Mouse (Mus musculus): ENCODE data around the gene Rin3.
"Not testable (repeated sequence)": the region's sequence is repeated elsewhere in the genome, so short reads cannot be mapped to it uniquely, and the experiment has no call there.

The Rin3 gene

DNA sequence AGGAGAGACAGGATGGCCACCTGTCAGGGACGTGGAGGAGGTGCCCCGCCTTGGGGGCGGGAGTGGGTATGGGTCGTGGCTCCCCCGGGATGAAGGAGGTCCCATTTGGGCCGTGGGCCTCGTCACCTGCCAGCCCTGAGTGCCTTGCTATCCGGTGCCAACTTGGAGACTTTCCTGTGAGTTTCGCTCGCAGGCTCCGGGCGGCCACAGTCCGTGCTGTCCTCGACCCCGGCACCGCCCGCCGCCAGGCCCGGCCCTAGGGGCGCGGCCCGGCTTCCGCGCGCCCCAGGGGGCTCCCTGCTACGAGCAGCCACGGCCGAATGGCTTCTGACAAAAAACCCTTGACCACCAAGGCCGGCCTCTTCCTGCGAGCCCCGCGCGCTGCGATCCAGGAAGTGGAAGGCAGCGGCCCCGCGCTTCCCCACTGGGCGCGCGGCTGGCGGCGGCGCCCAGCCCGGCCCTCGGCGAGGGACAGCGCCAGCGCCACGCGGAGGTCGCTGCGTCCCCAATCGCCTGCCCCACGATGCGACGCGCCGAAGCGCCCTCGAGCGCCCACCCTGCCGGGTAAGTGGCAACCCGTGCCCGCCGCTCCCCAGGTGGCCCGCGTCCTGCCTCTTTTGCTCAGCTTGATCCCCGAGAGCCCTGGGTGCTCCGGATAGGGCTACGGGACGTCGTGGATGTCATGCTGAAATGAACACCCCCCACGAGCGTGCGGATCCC is at the start of gene Rin3:
TSS of gene Rin3 (plus strand) at position 286 of the 720 bp plus-strand sequence.
- peak; percentile 69 to 88 for DNase-seq

DNA sequence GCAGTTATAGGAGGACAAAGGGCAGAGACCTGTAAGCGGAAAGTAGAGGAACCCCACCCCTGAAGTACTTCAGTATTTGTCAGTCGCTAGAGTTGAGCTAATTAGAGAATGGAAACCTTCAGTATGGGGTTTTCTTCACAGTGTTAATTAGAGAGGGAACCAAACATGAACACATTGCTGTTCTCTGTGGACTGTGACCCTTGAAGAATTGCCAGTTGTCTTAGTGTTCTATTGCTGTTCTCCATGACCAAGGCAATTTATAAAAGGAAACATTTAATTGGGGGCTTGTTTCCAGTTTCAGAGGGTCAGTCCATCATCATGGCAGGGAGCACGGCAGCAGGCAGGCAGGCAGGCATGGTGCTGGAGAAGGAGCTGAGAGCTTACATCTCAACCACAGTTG is 47.3 kb upstream of the Rin3 start:
- no peak for DNase-seq

DNA sequence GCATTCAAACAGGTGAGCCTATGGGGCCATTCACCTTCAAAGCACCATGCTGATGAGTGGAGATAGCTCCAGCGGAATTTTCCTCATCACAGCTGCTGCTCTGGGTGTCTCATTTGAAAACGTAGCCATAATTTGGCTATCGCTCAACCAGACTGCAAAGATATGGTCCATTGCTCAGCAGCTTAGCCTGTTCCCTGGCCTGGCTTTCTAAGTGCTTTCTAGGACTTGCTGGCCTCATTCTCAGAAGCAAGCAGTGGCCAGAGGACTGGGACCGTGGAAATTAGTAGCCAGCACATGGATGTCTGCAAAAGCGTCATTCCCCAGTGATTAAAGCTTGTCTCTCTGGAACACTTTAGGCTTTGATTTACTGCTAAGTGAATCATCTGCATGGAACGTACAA is 46.5 kb upstream of the Rin3 start:
- DNase-seq = peak; percentile 27 to 48

GRCm38 (mm10) chr12:102242076-102242722 is 40.6 kb upstream of the Rin3 start:
- no peak for DNase-seq

- DNase-seq = no peak
Observed at GRCm38 (mm10) chr12:102243915-102244314, 38.9 kb upstream of the Rin3 start.

- no peak for DNase-seq
Observed at GRCm38 (mm10) chr12:102246226-102246625, 36.6 kb upstream of the Rin3 start.

GRCm38 (mm10) chr12:102248104-102248503 is 34.7 kb upstream of the Rin3 start:
- no peak for DNase-seq

GRCm38 (mm10) chr12:102250316-102250715 is 32.5 kb upstream of the Rin3 start:
- no peak for DNase-seq

DNA sequence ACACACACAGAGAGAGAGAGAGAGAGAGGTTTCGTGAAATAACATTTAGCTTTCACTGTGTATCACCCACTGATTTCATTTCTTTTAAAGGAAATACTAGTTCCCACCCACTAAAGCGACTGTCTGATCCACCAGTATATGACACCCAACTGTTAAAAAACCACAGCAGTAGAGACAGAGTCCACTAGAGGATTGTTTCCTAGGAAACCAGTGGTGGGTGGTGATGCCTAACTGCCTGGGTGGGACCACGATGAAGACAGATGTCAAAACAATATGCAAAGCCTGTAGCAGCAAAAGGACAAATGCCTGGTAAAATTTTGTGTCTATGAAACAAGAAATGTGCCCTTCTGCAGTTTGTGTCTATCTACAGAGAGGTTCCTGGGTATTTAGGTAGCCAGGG is 31.8 kb upstream of the Rin3 start:
- no peak for DNase-seq

DNA sequence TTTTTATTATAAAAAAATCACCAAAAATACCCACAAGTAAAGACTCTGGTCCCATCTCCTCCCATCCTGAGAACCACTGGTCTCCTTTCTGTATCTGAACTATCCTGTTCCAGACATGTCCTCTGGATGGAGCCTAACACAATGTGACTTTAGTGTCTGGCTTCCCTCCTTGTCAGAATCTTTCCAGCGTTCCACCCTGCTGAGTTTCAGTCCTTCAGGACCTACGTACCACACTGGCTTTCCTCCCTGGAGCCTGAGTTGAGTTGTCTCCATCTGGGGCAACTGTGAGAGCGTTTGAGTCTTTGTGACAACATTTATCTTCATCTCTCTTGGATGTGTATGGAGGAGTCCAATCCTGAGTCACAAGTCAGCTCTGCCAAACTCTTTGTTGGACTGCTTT is 30.9 kb upstream of the Rin3 start:
- DNase-seq = no peak

- no peak for DNase-seq
Observed at GRCm38 (mm10) chr12:102252525-102252924, 30.3 kb upstream of the Rin3 start.

DNA sequence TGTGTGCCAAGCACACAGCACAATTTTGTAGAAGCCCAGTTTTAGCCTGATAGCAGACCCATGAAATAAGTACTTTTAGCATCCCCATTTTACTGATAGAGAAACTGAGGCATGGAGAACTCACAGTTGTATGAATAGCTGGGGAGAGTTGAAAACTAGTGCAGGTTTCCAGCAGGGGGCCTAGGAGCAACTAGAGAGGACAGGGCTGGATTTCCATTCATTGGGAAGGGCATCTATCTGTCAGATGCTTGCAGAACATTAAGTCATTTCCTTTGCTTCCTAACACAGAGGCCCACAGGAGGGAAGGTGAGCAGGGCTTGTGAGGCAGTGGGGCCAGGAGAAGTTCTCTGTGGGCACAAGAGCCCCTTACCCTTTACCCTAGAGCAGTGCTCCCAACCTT is 27.8 kb upstream of the Rin3 start:
- DNase-seq = peak in 1 of 2 experiments; percentile 36

GRCm38 (mm10) chr12:102258522-102259112 is 24.2 kb upstream of the Rin3 start:
- DNase-seq = no peak

DNA sequence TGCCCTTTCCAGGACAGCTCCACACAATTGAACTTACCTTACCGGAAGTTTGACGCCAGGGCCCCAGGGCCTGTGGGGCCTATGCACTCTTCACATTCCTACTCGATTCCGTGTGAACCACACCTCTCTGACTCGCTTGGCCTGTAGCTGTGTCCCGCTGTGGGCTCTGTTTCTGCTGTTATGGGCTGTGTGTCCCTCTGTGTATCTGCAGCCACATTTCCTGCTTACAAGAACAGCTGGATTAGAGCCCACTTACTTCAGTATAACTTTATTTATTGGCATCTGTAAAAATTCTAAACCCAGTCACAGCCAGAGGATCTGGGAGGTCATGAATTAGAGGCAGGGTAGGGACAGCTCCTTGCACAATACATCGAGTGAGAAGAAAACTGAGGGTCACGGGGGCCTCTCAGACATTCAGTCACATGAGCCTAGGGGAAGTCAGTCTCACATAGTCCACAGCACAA is 20.9 kb upstream of the Rin3 start:
- peak in 1 of 2 experiments; percentile 18 for DNase-seq

- DNase-seq = no peak
Observed at GRCm38 (mm10) chr12:102262809-102263208, 20.0 kb upstream of the Rin3 start.

GRCm38 (mm10) chr12:102263249-102263648 is 19.6 kb upstream of the Rin3 start:
- no peak for DNase-seq

GRCm38 (mm10) chr12:102266433-102266832 is 16.4 kb upstream of the Rin3 start:
- DNase-seq = no peak

GRCm38 (mm10) chr12:102269144-102269543 is 13.7 kb upstream of the Rin3 start:
- DNase-seq = no peak

DNA sequence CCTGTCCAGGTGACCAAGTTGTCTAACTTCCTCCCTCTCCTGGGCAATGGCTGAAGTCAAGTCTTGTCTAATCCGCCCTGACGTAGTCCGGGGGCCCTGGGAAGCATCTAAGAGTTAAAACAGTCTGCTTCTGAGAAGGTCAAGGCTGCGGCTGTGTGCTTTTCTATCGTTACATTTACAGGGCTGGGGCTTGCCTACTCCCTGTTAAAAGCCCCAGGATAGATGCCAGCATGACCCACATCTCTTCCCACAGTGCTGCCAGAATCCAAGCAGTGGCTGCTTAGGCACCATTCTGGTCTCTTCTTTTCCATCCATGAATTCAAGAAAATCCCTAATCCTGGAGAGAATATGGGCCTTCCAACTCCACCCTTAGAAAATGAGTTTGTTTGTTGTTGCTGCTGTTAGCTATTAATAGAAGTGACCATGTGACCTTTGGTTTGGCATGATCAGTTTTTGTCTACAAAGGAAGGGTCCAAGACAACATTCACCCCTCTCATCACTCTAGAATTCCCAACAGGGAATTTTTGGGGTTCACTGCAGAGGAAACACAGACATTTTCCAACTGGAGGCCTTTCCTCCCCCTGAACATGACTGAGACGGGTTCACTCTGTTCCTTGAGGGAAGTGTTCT is 12.0 kb upstream of the Rin3 start:
- DNase-seq = no peak

GRCm38 (mm10) chr12:102271447-102271846 is 11.4 kb upstream of the Rin3 start:
- peak; percentile 71 to 91 for DNase-seq

DNA sequence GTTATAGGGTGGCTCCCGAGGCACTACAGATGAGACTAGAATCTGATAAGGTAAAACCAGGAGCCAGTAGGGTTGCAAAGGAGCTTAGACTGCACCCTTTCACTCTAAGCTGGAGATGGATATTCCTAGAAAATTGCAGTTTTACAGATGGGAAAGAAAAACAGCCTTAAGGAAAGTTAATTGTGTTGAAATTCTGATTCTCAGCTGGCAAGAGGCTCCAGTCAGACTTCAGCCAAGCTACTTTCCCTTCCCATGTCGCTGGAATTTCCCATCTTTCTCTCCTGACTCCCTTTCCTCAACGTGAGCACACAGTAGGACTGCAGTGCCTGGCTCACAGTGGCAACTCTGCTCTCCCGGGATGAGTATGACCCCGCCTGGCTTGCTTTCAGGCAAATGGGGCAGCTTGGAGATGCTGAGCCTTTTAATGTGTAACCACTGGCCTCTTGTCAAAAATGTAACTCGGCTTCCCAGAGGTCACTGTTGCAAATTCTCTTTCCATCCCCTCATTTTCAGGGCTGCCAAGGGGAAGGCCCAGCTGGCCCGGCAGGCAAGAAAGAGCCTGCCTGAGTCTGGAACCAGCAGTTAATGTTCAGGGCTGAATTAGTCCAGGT is 6.9 kb upstream of the Rin3 start:
- peak; percentile 82 to 89 for DNase-seq

DNA sequence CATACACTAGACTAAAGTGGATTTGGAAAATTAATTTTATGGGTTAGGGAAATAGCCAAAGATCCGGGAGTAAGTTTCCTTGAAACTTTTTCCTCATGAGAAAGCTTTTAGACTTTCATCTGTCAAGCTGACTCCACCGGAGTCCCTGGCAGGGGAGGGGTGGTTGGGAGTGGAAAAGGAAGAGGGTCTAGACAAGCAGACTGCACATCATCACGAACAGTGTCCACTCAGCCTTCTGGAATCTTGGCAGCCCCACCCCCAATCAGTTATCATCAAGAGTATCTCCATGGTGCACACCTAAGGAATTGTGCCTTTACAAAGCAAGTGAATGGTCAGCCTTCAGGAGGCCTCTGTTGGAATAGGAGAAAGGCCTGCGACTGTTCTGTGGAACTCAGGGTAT is 2.6 kb upstream of the Rin3 start:
- DNase-seq = not testable (repeated sequence)

Measured in kidney, postnatal 25 days (tissue).